Mouse (Mus musculus) adrenal gland, adult (tissue): ENCODE measurements around the gene Thg1l.

Source experiments
- DNase-seq, 2 experiments: peaks; one replicate each; pipeline ENCODE4 v3.0.0; 2022 to 2023; ENCODE audit warnings: low spot score in 1 of 2; ENCODE audit not compliant: inconsistent age in 2 of 2

Gene Thg1l

GRCm38 (mm10) chr11:45929541-45929940 lies 25.8 kb downstream of the Thg1l start:
- DNase-seq = peak in 1 of 2 experiments; percentile 69

GRCm38 (mm10) chr11:45927456-45927855 lies 27.8 kb downstream of the Thg1l start:
- peak in 1 of 2 experiments; percentile 65 for DNase-seq

- DNase-seq = peak; percentile 77 to 95
These were observed 28.6 kb downstream of the Thg1l start for GRCm38 (mm10) chr11:45926640-45927082.

- no peak for DNase-seq
These were observed 29.9 kb downstream of the Thg1l start for GRCm38 (mm10) chr11:45925436-45925835.

- DNase-seq = no peak
These were observed 33.8 kb downstream of the Thg1l start for GRCm38 (mm10) chr11:45921480-45921898.

- no peak for DNase-seq
These were observed 34.3 kb downstream of the Thg1l start for GRCm38 (mm10) chr11:45921026-45921425.

GRCm38 (mm10) chr11:45918836-45919235 lies 36.5 kb downstream of the Thg1l start:
- DNase-seq = peak; percentile 71 to 81

- DNase-seq = peak in 1 of 2 experiments; percentile 24
These were observed 37.3 kb downstream of the Thg1l start for GRCm38 (mm10) chr11:45918018-45918417.

GRCm38 (mm10) chr11:45916196-45916595 lies 39.1 kb downstream of the Thg1l start:
- DNase-seq = no peak

GRCm38 (mm10) chr11:45910701-45911100 lies 44.6 kb downstream of the Thg1l start:
- DNase-seq = no peak

- DNase-seq = no peak
These were observed 46.4 kb downstream of the Thg1l start for GRCm38 (mm10) chr11:45908894-45909293.

GRCm38 (mm10) chr11:45908070-45908469 lies 47.2 kb downstream of the Thg1l start:
- DNase-seq = no peak

GRCm38 (mm10) chr11:45907301-45907700 lies 48.0 kb downstream of the Thg1l start:
- no peak for DNase-seq

GRCm38 (mm10) chr11:45906109-45906786 lies 49.0 kb downstream of the Thg1l start:
- no peak for DNase-seq

- DNase-seq = no peak
These were observed 54.9 kb downstream of the Thg1l start for GRCm38 (mm10) chr11:45900233-45901015.

GRCm38 (mm10) chr11:45897392-45897791 lies 57.9 kb downstream of the Thg1l start:
- no peak for DNase-seq
